In genomic region chr11:120356900-120357299, GRCm38 (mm10) we compare ENCODE assay signal across 13 mouse cellular contexts. TPM values are rescaled to one million over a fixed set of nuclear protein-coding genes. Genes with fewer than 3 reads are reported as not detected.
A peak's percentile ranks its signal among the peaks of the same experiment; 100 is the strongest.
DNase-seq lines count a peak whose midpoint lies in the region; ATAC-seq and TF ChIP-seq lines count a peak whose summit lies in the region.
"Had no signal": no experiment of that assay in that cellular context is flagged by ENCODE, and none has a peak within 500 bp of the region (broad histone marks: within the 10 kb centered on the region; RNA-seq: fewer than 3 reads in every experiment).

No protein-coding gene starts in this region.

- WGBS in forebrain, embryonic 15.5 days = 94% methylated on average over 4 of the region's 4 CpGs
- 94% methylated on average over 4 of the region's 4 CpGs for WGBS in forebrain, embryonic 14.5 days
- 96% methylated on average over 4 of the region's 4 CpGs for WGBS in limb, embryonic 12.5 days
- WGBS in limb, embryonic 10.5 days = 92% methylated on average over 4 of the region's 4 CpGs
- 89% methylated on average over 4 of the region's 4 CpGs for WGBS in stomach, embryonic 14.5 days
- 92% methylated on average over 4 of the region's 4 CpGs for WGBS in stomach, postnatal 0 days
- WGBS in stomach, embryonic 16.5 days = 91% methylated on average over 4 of the region's 4 CpGs

- ATAC-seq in forebrain, embryonic 15.5 days (replicated peaks) = no peak
- no peak for ATAC-seq in forebrain, embryonic 14.5 days
- no peak for ATAC-seq in limb, embryonic 12.5 days (ENCODE audit: insufficient number of reproducible peaks, insufficient read depth, low FRiP score, low TSS enrichment, low read depth)
- ATAC-seq in stomach, embryonic 14.5 days (ENCODE audit: insufficient number of reproducible peaks, insufficient read depth, low FRiP score, low read depth) = no peak
- no peak for ATAC-seq in stomach, postnatal 0 days (ENCODE audit: low FRiP score, low TSS enrichment)
- ATAC-seq in stomach, embryonic 16.5 days (ENCODE audit: insufficient read depth, low FRiP score) = no peak
- ATAC-seq: inflammation-experienced regulatory T-cells, adult 6 months had no signal

- DNase-seq in forebrain, embryonic 14.5 days (ENCODE audit: low spot score) = no peak
- DNase-seq in limb, embryonic 10.5 days (ENCODE audit: low spot score) = no peak
- DNase-seq in stomach, postnatal 0 days (ENCODE audit: low spot score) = no peak
- DNase-seq in layer of hippocampus, postnatal 10 days (ENCODE audit: low spot score in 2 of 2) = no peak
- DNase-seq: B cell, adult 2 months; heart, postnatal 14 days; lung, postnatal 4 days had no signal

- peak overlapping the region; percentile 92; the same call in 1 of the 2 replicates for H3K27ac ChIP-seq in forebrain, embryonic 15.5 days (replicated peaks)
- no peak overlapping the region for H3K27ac ChIP-seq in forebrain, embryonic 14.5 days (ENCODE audit: low read depth, low read length)
- H3K27ac ChIP-seq in limb, embryonic 12.5 days = peak overlapping the region; percentile 92
- H3K27ac ChIP-seq in limb, embryonic 10.5 days = no peak overlapping the region
- H3K27ac ChIP-seq in stomach, embryonic 14.5 days (ENCODE audit: low read length) = peak overlapping the region; percentile 93
- no peak overlapping the region for H3K27ac ChIP-seq in stomach, postnatal 0 days (replicated peaks)
- H3K27ac ChIP-seq in stomach, embryonic 16.5 days (ENCODE audit: low read length) = peak overlapping the region; percentile 93; the same call in 1 of the 2 replicates

- no peaks in the 10 kb centered on the region for H3K27me3 ChIP-seq in forebrain, embryonic 15.5 days
- H3K27me3 ChIP-seq in forebrain, embryonic 14.5 days (replicated peaks; ENCODE audit: control insufficient read depth, insufficient read depth, low read length) = no peaks in the 10 kb centered on the region
- 0 out of 2 replicates have a peak, but pooled peaks cover 2% of the 10 kb centered on the region for H3K27me3 ChIP-seq in limb, embryonic 12.5 days
- H3K27me3 ChIP-seq in limb, embryonic 10.5 days (ENCODE audit: low read depth, poor library complexity, severe bottlenecking) = no peaks in the 10 kb centered on the region
- no peaks in the 10 kb centered on the region for H3K27me3 ChIP-seq in stomach, embryonic 14.5 days (ENCODE audit: control insufficient read depth, insufficient read depth, low read length)
- no peaks in the 10 kb centered on the region for H3K27me3 ChIP-seq in stomach, postnatal 0 days (ENCODE audit: control insufficient read depth, insufficient read depth, low read length)
- no peaks in the 10 kb centered on the region for H3K27me3 ChIP-seq in stomach, embryonic 16.5 days (ENCODE audit: control insufficient read depth, insufficient read depth, low read length)

- no peaks in the 10 kb centered on the region for H3K36me3 ChIP-seq in forebrain, embryonic 15.5 days
- no peaks in the 10 kb centered on the region for H3K36me3 ChIP-seq in forebrain, embryonic 14.5 days (ENCODE audit: control insufficient read depth, insufficient read depth, low read length)
- H3K36me3 ChIP-seq in limb, embryonic 12.5 days = no peaks in the 10 kb centered on the region
- no peaks in the 10 kb centered on the region for H3K36me3 ChIP-seq in limb, embryonic 10.5 days
- no peaks in the 10 kb centered on the region for H3K36me3 ChIP-seq in stomach, embryonic 14.5 days (ENCODE audit: control insufficient read depth, insufficient read depth, low read length)
- no peaks in the 10 kb centered on the region for H3K36me3 ChIP-seq in stomach, postnatal 0 days (ENCODE audit: control insufficient read depth, insufficient read depth, low read length)
- no peaks in the 10 kb centered on the region for H3K36me3 ChIP-seq in stomach, embryonic 16.5 days (ENCODE audit: control insufficient read depth, insufficient read depth, low read length)

- no peak overlapping the region for H3K4me2 ChIP-seq in forebrain, embryonic 15.5 days (replicated peaks)
- H3K4me2 ChIP-seq in forebrain, embryonic 14.5 days (ENCODE audit: low read length) = no peak overlapping the region
- H3K4me2 ChIP-seq in limb, embryonic 12.5 days = no peak overlapping the region
- no peak overlapping the region for H3K4me2 ChIP-seq in stomach, embryonic 14.5 days (replicated peaks; ENCODE audit: low read depth, low read length)
- no peak overlapping the region for H3K4me2 ChIP-seq in stomach, postnatal 0 days (replicated peaks; ENCODE audit: low read depth)
- H3K4me2 ChIP-seq in stomach, embryonic 16.5 days (ENCODE audit: low read depth, low read length) = no peak overlapping the region

- H3K9me3 ChIP-seq in forebrain, embryonic 15.5 days = no peaks in the 10 kb centered on the region
- H3K9me3 ChIP-seq in forebrain, embryonic 14.5 days (replicated peaks; ENCODE audit: control insufficient read depth, low read length) = no peaks in the 10 kb centered on the region
- H3K9me3 ChIP-seq in limb, embryonic 12.5 days = no peaks in the 10 kb centered on the region
- H3K9me3 ChIP-seq in limb, embryonic 10.5 days (replicated peaks) = no peaks in the 10 kb centered on the region
- H3K9me3 ChIP-seq in stomach, embryonic 14.5 days (ENCODE audit: control insufficient read depth, low read depth, low read length) = no peaks in the 10 kb centered on the region
- H3K9me3 ChIP-seq in stomach, postnatal 0 days (ENCODE audit: control insufficient read depth, low read length) = no peaks in the 10 kb centered on the region
- H3K9me3 ChIP-seq in stomach, embryonic 16.5 days (replicated peaks; ENCODE audit: control insufficient read depth, low read length) = no peaks in the 10 kb centered on the region

- H3K4me3 ChIP-seq in forebrain, embryonic 15.5 days = no peak overlapping the region
- no peak overlapping the region for H3K4me3 ChIP-seq in forebrain, embryonic 14.5 days (ENCODE audit: low read depth, low read length)
- H3K4me3 ChIP-seq in limb, embryonic 12.5 days (replicated peaks) = no peak overlapping the region
- H3K4me3 ChIP-seq in limb, embryonic 10.5 days = no peak overlapping the region
- no peak overlapping the region for H3K4me3 ChIP-seq in stomach, embryonic 14.5 days (ENCODE audit: low read depth, low read length)
- no peak overlapping the region for H3K4me3 ChIP-seq in stomach, postnatal 0 days (ENCODE audit: low read depth, low read length)
- H3K4me3 ChIP-seq in stomach, embryonic 16.5 days (replicated peaks; ENCODE audit: low read length) = no peak overlapping the region
- H3K4me3 ChIP-seq: myocyte had no signal

- H3K9ac ChIP-seq in forebrain, embryonic 15.5 days (replicated peaks) = no peak overlapping the region
- no peak overlapping the region for H3K9ac ChIP-seq in forebrain, embryonic 14.5 days (ENCODE audit: low read length)
- no peak overlapping the region for H3K9ac ChIP-seq in limb, embryonic 12.5 days (replicated peaks)
- no peak overlapping the region for H3K9ac ChIP-seq in stomach, embryonic 14.5 days (replicated peaks; ENCODE audit: low read depth, low read length)
- H3K9ac ChIP-seq in stomach, postnatal 0 days (ENCODE audit: low read length) = no peak overlapping the region
- H3K9ac ChIP-seq in stomach, embryonic 16.5 days (ENCODE audit: low read length) = no peak overlapping the region

- TF ChIP-seq CTCF in stomach, postnatal 0 days (IDR thresholded peaks at IDR 0.05; ENCODE audit: low read depth) = no peak

- no peak for TF ChIP-seq EP300 in stomach, postnatal 0 days (optimal IDR thresholded peaks at IDR 0.05)

- H3K4me1 ChIP-seq in forebrain, embryonic 15.5 days = peaks cover 46% of the 10 kb centered on the region
- H3K4me1 ChIP-seq in forebrain, embryonic 14.5 days (ENCODE audit: control insufficient read depth, insufficient read depth, low read length) = peaks cover 26% of the 10 kb centered on the region
- H3K4me1 ChIP-seq in limb, embryonic 12.5 days (replicated peaks) = peaks cover 71% of the 10 kb centered on the region
- H3K4me1 ChIP-seq in limb, embryonic 10.5 days = peaks cover 72% of the 10 kb centered on the region
- peaks cover 34% of the 10 kb centered on the region for H3K4me1 ChIP-seq in stomach, embryonic 14.5 days (ENCODE audit: control insufficient read depth, insufficient read depth, low read length)
- H3K4me1 ChIP-seq in stomach, postnatal 0 days (replicated peaks; ENCODE audit: control insufficient read depth, insufficient read depth) = peaks cover 20% of the 10 kb centered on the region
- H3K4me1 ChIP-seq in stomach, embryonic 16.5 days (ENCODE audit: control insufficient read depth, insufficient read depth, low read length) = peaks cover 48% of the 10 kb centered on the region

RNA-seq across cellular contexts. Expression of gene Fscn2, which starts 4.4 kb away (rescaled TPM):
- 0.97 and 1.3 TPM in 2 replicates for polyA plus RNA-seq in forebrain, embryonic 15.5 days (2015; fragmentation: Nextera tagmentation; extraction: Ambion mirVana)
- polyA plus RNA-seq in forebrain, embryonic 14.5 days (2014; fragmentation: Nextera tagmentation; extraction: Ambion mirVana) = 0.75 and 1.4 TPM in 2 replicates
- polyA plus RNA-seq in limb, embryonic 12.5 days (2016; fragmentation: Nextera tagmentation; extraction: Ambion mirVana) = 0.64 TPM in 2 replicates
- polyA plus RNA-seq in limb, embryonic 10.5 days (2016; fragmentation: Nextera tagmentation; extraction: Ambion mirVana) = 0.35 and 0.74 TPM in 2 replicates
- 0.30 and 0.59 TPM in 2 replicates for polyA plus RNA-seq in stomach, embryonic 14.5 days (2014; fragmentation: Nextera tagmentation; extraction: Ambion mirVana)
- polyA plus RNA-seq in stomach, postnatal 0 days (2015; fragmentation: Nextera tagmentation; extraction: Ambion mirVana) = 0.41 and 0.47 TPM in 2 replicates
- polyA plus RNA-seq in stomach, embryonic 16.5 days (2015; fragmentation: Nextera tagmentation; extraction: Ambion mirVana) = 0.44 and 0.80 TPM in 2 replicates
- not detected for total RNA-seq in layer of hippocampus, postnatal 10 days (2021)
- total RNA-seq: heart, postnatal 14 days had no signal

RNA-seq across cellular contexts. Expression of gene Actg1, which starts 8.6 kb away (rescaled TPM):
- 3,835 and 3,917 TPM in 2 replicates for polyA plus RNA-seq in forebrain, embryonic 15.5 days (2015; fragmentation: Nextera tagmentation; extraction: Ambion mirVana)
- 3,852 and 3,863 TPM in 2 replicates for polyA plus RNA-seq in forebrain, embryonic 14.5 days (2014; fragmentation: Nextera tagmentation; extraction: Ambion mirVana)
- polyA plus RNA-seq in limb, embryonic 12.5 days (2016; fragmentation: Nextera tagmentation; extraction: Ambion mirVana) = 2,805 and 2,814 TPM in 2 replicates
- polyA plus RNA-seq in limb, embryonic 10.5 days (2016; fragmentation: Nextera tagmentation; extraction: Ambion mirVana) = 3,099 and 3,197 TPM in 2 replicates
- polyA plus RNA-seq in stomach, embryonic 14.5 days (2014; fragmentation: Nextera tagmentation; extraction: Ambion mirVana) = 2,902 and 3,014 TPM in 2 replicates
- polyA plus RNA-seq in stomach, postnatal 0 days (2015; fragmentation: Nextera tagmentation; extraction: Ambion mirVana) = 2,268 and 2,377 TPM in 2 replicates
- polyA plus RNA-seq in stomach, embryonic 16.5 days (2015; fragmentation: Nextera tagmentation; extraction: Ambion mirVana) = 2,700 and 3,060 TPM in 2 replicates
- 1,000 to 10,000 TPM; 2,523 to 2,576 TPM for total RNA-seq in layer of hippocampus, postnatal 10 days (2021)

RNA-seq across cellular contexts. Expression of gene Faap100, which starts 21.7 kb away (rescaled TPM):
- polyA plus RNA-seq in forebrain, embryonic 15.5 days (2015; fragmentation: Nextera tagmentation; extraction: Ambion mirVana) = 72.1 and 74.1 TPM in 2 replicates
- polyA plus RNA-seq in forebrain, embryonic 14.5 days (2014; fragmentation: Nextera tagmentation; extraction: Ambion mirVana) = 51.7 and 71.1 TPM in 2 replicates
- 38.0 and 40.0 TPM in 2 replicates for polyA plus RNA-seq in limb, embryonic 12.5 days (2016; fragmentation: Nextera tagmentation; extraction: Ambion mirVana)
- 34.2 and 40.6 TPM in 2 replicates for polyA plus RNA-seq in limb, embryonic 10.5 days (2016; fragmentation: Nextera tagmentation; extraction: Ambion mirVana)
- polyA plus RNA-seq in stomach, embryonic 14.5 days (2014; fragmentation: Nextera tagmentation; extraction: Ambion mirVana) = 35.7 and 40.2 TPM in 2 replicates
- 14.3 and 15.3 TPM in 2 replicates for polyA plus RNA-seq in stomach, postnatal 0 days (2015; fragmentation: Nextera tagmentation; extraction: Ambion mirVana)
- polyA plus RNA-seq in stomach, embryonic 16.5 days (2015; fragmentation: Nextera tagmentation; extraction: Ambion mirVana) = 34.5 and 36.1 TPM in 2 replicates
- total RNA-seq in layer of hippocampus, postnatal 10 days (2021) = 10 to 100 TPM; 58.8 to 62.0 TPM

Comparison
In these comparisons a context has a peak if more than half of its experiments do, and no peak if none do; other contexts are left out.
1. H3K27ac ChIP-seq: peak in forebrain, embryonic 15.5 days (single experiment), limb, embryonic 12.5 days (single experiment), stomach, embryonic 14.5 days (single experiment) and stomach, embryonic 16.5 days (single experiment); none in forebrain, embryonic 14.5 days (single experiment), limb, embryonic 10.5 days (single experiment) and stomach, postnatal 0 days (single experiment).